Mouse (Mus musculus) right cerebral cortex, postnatal 36 days (tissue): ENCODE measurements around the gene Spa17.

Experiments
- DNase-seq, 2 experiments: peaks; one replicate each; pipeline ENCODE4 v3.0.0; 2022; ENCODE audit warnings: low spot score in 2 of 2, mixed read lengths in 1 of 2

Spa17 gene

DNA sequence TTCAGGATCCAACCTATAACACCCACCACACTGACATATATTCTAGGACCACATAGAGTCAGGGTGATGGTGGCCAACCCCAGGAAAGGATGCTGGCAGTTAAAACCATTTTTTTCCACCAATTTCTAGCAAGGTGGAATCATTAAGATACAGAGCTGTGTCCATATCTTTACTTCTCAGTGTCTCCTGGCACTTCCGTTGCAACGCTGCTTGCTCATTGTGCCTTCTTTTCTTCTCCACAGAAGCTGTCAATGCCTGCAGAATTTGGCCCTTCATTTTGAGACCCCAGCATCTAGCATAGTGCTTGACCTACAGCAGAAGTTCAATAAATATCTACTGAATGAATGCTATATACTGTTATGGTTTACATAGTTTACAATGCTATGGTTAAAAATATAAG, 46.5 kb downstream of the Spa17 start:
- DNase-seq, result no peak

DNA sequence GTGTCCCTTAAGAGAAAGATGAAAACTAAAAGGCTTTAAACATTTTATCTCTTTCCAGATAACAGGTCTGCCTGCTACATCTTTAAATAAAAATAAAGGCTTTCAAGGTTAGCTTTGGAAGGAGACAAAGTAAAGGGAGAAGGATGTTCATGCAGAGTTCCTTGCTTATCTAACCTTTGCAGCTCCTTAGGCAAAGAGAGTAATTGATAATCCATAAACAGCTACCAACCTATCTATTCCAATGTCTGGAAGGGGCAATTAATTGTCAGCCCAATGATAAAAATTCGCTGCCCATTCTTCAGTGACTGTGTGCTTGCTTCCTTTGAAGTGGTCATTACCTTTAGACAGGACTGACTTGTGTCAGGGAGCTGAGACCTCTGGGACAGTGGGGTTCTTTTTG, 49.7 kb downstream of the Spa17 start:
- DNase-seq, result no peak

DNA sequence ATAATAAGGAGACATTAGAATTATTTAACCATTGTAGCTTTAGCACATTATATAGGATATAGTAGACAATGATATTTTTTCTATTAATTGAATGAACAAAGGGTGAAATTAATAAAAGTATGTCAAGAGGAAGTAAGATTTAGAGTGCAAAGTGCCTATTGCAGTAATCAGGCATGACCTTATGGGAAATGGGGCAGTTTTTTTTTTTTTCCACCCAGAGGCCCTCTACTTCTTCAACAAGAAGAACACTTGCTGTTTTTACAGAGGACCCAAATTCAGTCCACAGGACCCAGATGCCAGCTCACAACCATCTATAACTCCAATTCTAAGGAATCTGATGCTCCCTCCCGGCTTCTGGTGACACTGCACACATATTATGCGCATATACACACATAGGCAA, 52.9 kb downstream of the Spa17 start:
- DNase-seq, result no peak

DNA sequence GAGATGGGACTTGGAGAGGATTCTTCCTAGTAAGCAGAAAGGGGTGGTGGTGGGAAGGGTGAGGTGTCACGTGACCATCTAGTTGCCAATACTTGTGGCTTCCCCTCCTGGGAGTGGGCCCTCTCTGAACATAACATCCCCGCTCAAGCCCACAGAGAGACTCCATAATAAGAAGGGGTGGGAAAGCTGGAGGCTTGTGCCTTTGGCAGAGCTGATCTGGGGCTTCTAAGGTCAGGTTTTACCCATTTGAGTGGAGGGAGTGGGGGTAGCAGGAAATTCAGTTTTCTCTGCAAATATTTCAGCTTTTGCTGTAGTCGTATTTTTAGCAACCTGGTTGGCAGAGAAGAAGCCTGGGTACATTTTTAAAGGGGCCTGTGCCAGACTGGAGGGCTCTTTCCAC, 57.2 kb downstream of the Spa17 start:
- DNase-seq, result no peak

DNA sequence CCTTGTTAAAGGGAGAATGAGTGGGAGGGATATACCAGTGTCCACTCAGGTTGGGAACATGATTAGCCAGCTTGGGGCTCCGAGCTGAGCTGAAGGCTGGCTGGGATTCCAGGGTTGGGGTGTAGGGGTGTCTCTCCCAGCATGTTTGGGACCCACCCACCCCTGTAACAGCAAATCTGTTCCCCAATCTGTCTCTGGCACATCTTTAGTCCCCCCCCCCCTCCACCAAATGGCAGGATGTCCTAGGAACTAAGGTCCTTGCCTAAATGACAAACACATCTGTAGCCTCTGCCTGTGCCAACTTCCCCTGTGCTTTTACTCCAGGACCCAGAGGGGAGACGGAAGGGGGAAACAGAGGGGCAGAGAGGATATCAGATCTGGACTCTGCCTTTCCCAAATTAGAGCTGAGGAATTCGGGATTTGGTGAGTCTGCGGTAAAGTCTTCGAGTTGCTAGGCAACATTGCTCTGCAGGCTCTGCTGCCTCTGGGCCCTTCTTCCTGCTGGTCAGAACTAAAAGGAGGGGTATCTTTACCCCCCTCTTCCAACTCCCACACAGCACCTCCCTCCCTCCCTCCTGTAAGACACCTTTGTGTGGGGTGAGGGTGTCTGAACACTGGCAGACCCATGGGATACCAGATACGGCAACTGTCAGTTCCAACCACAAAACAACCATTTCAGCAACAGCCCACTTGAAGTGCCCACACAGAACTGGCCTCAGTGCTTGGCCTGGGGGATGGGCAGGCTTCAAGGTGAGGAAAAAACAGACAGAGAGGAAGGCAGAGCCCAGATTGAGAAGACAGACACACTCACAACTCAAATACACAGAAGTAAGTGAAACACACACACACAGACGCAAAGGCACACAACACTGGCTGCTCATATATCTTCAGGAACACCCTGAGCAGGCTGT, 58.4 kb downstream of the Spa17 start, which contains the start of gene Siae:
Gene Siae, plus strand, starts transcription at position 861 of the 911 bp plus-strand sequence.
- DNase-seq, result no peak

DNA sequence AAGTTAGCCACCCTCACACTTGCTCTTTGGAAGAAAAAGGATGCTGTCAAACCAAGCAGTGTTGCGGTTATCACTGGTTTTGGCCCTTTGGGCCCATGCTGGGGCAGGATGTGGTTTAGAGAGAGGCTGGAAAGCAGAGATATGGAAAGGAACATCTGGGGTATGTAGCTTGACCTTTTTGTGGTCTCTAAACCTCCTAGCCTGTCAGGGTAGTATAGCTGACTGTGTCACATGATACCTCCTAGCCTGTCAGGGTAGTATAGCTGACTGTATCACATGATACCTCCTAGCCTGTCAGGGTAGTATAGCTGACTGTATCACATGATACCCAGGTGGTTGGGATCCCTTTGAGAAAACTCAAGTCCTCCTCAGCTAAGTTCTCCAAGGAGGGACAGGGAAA, 59.2 kb downstream of the Spa17 start:
- DNase-seq, result no peak
